Mouse (Mus musculus) kidney, adult 2 months (tissue): ENCODE measurements around the gene Ssna1.

ENCODE experiments used
- CTCF ChIP-seq: fragments of 200-500 bp; conservative IDR thresholded peaks from 2 replicates; pipeline ENCODE4 v1.5.1; 2011; ENCODE audit warnings: low read depth, mild to moderate bottlenecking, control low read depth, low read length, moderate library complexity, mixed read lengths; ENCODE audit not compliant: insufficient read depth, insufficient read length
- POLR2A ChIP-seq: fragments of 200-500 bp; IDR thresholded peaks from one replicate; pipeline ENCODE4 v1.6.1; 2011; ENCODE audit warnings: low read depth, low read length, control low read depth

GRCm38 (mm10) chr2:25297093-25297492 lies 24.9 kb upstream of the Ssna1 start:
- TF ChIP-seq CTCF, result no peak
- no peak for TF ChIP-seq POLR2A
